19 mouse cellular contexts compared by ENCODE assay signal in the genomic region with DNA sequence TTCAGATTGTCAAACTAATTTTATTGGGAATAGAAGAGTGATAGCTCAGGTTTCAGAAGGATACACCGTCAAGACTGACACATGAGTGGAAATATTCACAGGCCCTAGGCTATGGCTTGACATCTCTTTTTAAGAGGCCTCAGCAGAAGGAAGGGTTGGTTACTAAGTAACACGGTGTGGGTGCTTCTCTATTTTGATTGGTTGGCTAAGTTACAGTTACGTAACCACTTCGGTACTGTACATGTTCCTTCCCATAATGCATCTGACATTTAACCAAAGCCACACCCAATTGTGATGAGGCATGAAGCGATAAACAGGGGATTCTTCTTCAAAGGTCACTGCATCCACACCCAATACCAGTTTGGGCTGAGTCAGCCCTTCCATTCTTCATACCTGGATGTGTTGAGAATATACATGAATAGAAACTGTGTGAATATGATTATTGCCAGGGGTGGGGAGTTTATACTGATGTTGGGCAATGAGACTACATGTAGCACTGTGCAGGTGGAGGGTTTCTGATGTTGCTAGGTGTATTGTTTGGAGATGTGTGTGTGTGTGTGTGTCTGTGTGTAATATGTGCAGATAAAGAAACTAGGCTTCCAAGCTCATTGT. TPM values are rescaled to one million over a fixed set of nuclear protein-coding genes. Genes with fewer than 3 reads are reported as not detected.
"Had no signal": no experiment of that assay in that cellular context is flagged by ENCODE, and none has a peak within 500 bp of the region (broad histone marks: within the 10 kb centered on the region; RNA-seq: fewer than 3 reads in every experiment).

No protein-coding gene starts in this region.

- DNase-seq: kidney, adult 11 months; kidney, postnatal 14 days; kidney, postnatal 4 days; liver, embryonic 13.5 days; liver, postnatal 0 days; lung, embryonic 14.5 days; retina, postnatal 1 day; right cerebral cortex, postnatal 25 days; thymus, postnatal 25 days had no signal

- H3K27ac ChIP-seq: kidney, embryonic 15.5 days; liver, embryonic 13.5 days; macrophage; midbrain, embryonic 12.5 days; midbrain, embryonic 15.5 days; neural tube, embryonic 13.5 days had no signal

- H3K9ac ChIP-seq: kidney, embryonic 15.5 days; liver, embryonic 13.5 days; liver, postnatal 0 days; lung, embryonic 14.5 days; midbrain, embryonic 12.5 days; midbrain, embryonic 15.5 days; neural tube, embryonic 13.5 days had no signal

- H3K4me2 ChIP-seq: kidney, embryonic 15.5 days; liver, embryonic 13.5 days; lung, embryonic 14.5 days; midbrain, embryonic 12.5 days; midbrain, embryonic 15.5 days; neural tube, embryonic 13.5 days had no signal

- ATAC-seq: liver, postnatal 0 days; lung, postnatal 0 days; midbrain, embryonic 15.5 days had no signal

- H3K27me3 ChIP-seq: kidney, embryonic 15.5 days; liver, embryonic 13.5 days; midbrain, embryonic 12.5 days; midbrain, embryonic 15.5 days; neural tube, embryonic 13.5 days had no signal

- H3K36me3 ChIP-seq: kidney, embryonic 15.5 days; midbrain, embryonic 12.5 days; midbrain, embryonic 15.5 days; neural tube, embryonic 13.5 days had no signal

- H3K4me1 ChIP-seq: kidney, embryonic 15.5 days; midbrain, embryonic 12.5 days; midbrain, embryonic 15.5 days; neural tube, embryonic 13.5 days had no signal

- H3K9me3 ChIP-seq: kidney, embryonic 15.5 days; liver, embryonic 13.5 days; midbrain, embryonic 12.5 days; midbrain, embryonic 15.5 days; neural tube, embryonic 13.5 days had no signal

- H3K4me3 ChIP-seq: kidney, embryonic 15.5 days; liver, embryonic 13.5 days; midbrain, embryonic 12.5 days; midbrain, embryonic 15.5 days; myocyte; neural tube, embryonic 13.5 days had no signal

RNA-seq across cellular contexts. Expression of a gene that starts 38.8 kb away (rescaled TPM):
- total RNA-seq: megakaryocyte, adult 5-6 weeks had no signal
- polyA plus RNA-seq: limb, embryonic 11.5 days; macrophage; midbrain, embryonic 12.5 days; midbrain, embryonic 15.5 days; myocyte; spleen, adult 2 months had no signal
